Mouse (Mus musculus): ENCODE measurements around the gene Sde2.
"Not testable (repeated sequence)": the region's sequence is repeated elsewhere in the genome, so short reads cannot be mapped to it uniquely, and the experiment has no call there.

Sde2 gene

GRCm38 (mm10) chr1:180835273-180836015 lies 15.5 kb upstream of the Sde2 start:
- no peak for DNase-seq (ENCODE audit: low spot score)

- not testable (repeated sequence) for DNase-seq (ENCODE audit: low spot score)
Observed at GRCm38 (mm10) chr1:180836467-180836866, 14.5 kb upstream of the Sde2 start.

GRCm38 (mm10) chr1:180837186-180837585 lies 13.7 kb upstream of the Sde2 start:
- no peak for DNase-seq (ENCODE audit: low spot score)

- DNase-seq (ENCODE audit: low spot score): no peak
Observed at GRCm38 (mm10) chr1:180838014-180838413, 12.9 kb upstream of the Sde2 start.

- DNase-seq (ENCODE audit: low spot score): no peak
Observed at GRCm38 (mm10) chr1:180839201-180839910, 11.6 kb upstream of the Sde2 start.

- DNase-seq (ENCODE audit: low spot score): no peak
Observed at GRCm38 (mm10) chr1:180841561-180842300, 9.2 kb upstream of the Sde2 start.

GRCm38 (mm10) chr1:180848114-180848510 lies 2.8 kb upstream of the Sde2 start:
- DNase-seq (ENCODE audit: low spot score): peak; percentile 62

- peak; percentile 31 for DNase-seq (ENCODE audit: low spot score)
Observed at GRCm38 (mm10) chr1:180848511-180849241, 2.3 kb upstream of the Sde2 start.

- DNase-seq (ENCODE audit: low spot score): no peak
Observed at GRCm38 (mm10) chr1:180849701-180850301, 1.1 kb upstream of the Sde2 start.

GRCm38 (mm10) chr1:180858763-180859162 lies 7.8 kb downstream of the Sde2 start:
- DNase-seq (ENCODE audit: low spot score): no peak

- no peak for DNase-seq (ENCODE audit: low spot score)
Observed at GRCm38 (mm10) chr1:180860030-180860429, 9.1 kb downstream of the Sde2 start.

GRCm38 (mm10) chr1:180863606-180864005 lies 12.7 kb downstream of the Sde2 start:
- no peak for DNase-seq (ENCODE audit: low spot score)

GRCm38 (mm10) chr1:180866001-180866400 lies 15.1 kb downstream of the Sde2 start:
- no peak for DNase-seq (ENCODE audit: low spot score)

- no peak for DNase-seq (ENCODE audit: low spot score)
Observed at GRCm38 (mm10) chr1:180870122-180870650, 19.3 kb downstream of the Sde2 start.

GRCm38 (mm10) chr1:180873861-180874484 lies 23.0 kb downstream of the Sde2 start:
- DNase-seq (ENCODE audit: low spot score): no peak

GRCm38 (mm10) chr1:180874615-180875014 lies 23.7 kb downstream of the Sde2 start:
- DNase-seq (ENCODE audit: low spot score): no peak

- DNase-seq (ENCODE audit: low spot score): no peak
Observed at GRCm38 (mm10) chr1:180875126-180875525, 24.2 kb downstream of the Sde2 start.

- no peak for DNase-seq (ENCODE audit: low spot score)
Observed at GRCm38 (mm10) chr1:180877466-180877865, 26.5 kb downstream of the Sde2 start.

- DNase-seq (ENCODE audit: low spot score): no peak
Observed at GRCm38 (mm10) chr1:180881768-180882167, 30.8 kb downstream of the Sde2 start.

GRCm38 (mm10) chr1:180883731-180884130 lies 32.8 kb downstream of the Sde2 start:
- DNase-seq (ENCODE audit: low spot score): no peak

- no peak for DNase-seq (ENCODE audit: low spot score)
Observed at GRCm38 (mm10) chr1:180884484-180884883, 33.6 kb downstream of the Sde2 start.
